ENCODE assay signal across 8 mouse cellular contexts in the genomic region with DNA sequence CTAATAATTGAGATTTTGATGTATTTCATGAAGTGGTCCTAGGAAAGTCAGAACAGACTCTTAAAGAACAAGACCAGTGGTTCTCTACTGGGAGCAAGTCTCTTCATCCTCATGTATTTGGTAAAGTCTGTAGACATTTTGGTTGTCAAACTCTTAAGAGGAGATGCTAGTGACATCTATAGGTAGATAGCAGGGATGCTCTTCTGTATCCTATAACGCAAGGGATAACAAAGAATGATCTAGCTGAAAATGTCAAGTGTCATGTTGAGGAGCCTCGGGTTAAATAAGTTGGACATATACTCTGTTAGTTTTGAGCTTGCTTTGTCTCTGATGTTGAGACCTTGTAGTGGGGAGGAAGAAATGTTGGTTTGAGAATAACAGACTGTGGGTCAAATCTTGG. TPM values are rescaled to one million over a fixed set of nuclear protein-coding genes. Genes with fewer than 3 reads are reported as not detected.
DNase-seq lines count a peak whose midpoint lies in the region; ATAC-seq lines count a peak whose summit lies in the region.

No protein-coding gene starts in this region.

- H3K4me3 ChIP-seq in kidney, embryonic 14.5 days (ENCODE audit: low read length) = peak overlapping the region; percentile 100
- peak overlapping the region; percentile 99 for H3K4me3 ChIP-seq in hindbrain, embryonic 10.5 days
- H3K4me3 ChIP-seq in midbrain, embryonic 12.5 days = peak overlapping the region; percentile 82

- WGBS in kidney, embryonic 14.5 days = 24% methylated on average over 2 of the region's 2 CpGs
- WGBS in hindbrain, embryonic 10.5 days = 33% methylated on average over 2 of the region's 2 CpGs
- WGBS in midbrain, embryonic 12.5 days = 31% methylated on average over 2 of the region's 2 CpGs

- intact Hi-C loops in left cerebral cortex, postnatal 25 days (cut with DNase I) = no loop called here
- intact Hi-C loops in left cerebral cortex, postnatal 36 days (cut with DNase I) = loop anchor here (5.0 kb wide), 1 partner anchor 51 kb away; the partner anchor contains the start of gene Junb

- H3K36me3 ChIP-seq in kidney, embryonic 14.5 days (ENCODE audit: control insufficient read depth, insufficient read depth, low read length) = peaks cover 48% of the 10 kb centered on the region
- peaks cover 54% of the 10 kb centered on the region for H3K36me3 ChIP-seq in hindbrain, embryonic 10.5 days
- peaks cover 48% of the 10 kb centered on the region for H3K36me3 ChIP-seq in midbrain, embryonic 12.5 days

- no peak for DNase-seq in kidney, postnatal 36 days
- DNase-seq in MN1 (ENCODE audit: low spot score) = peak; percentile 59
- DNase-seq in hindbrain, embryonic 10.5 days (ENCODE audit: low spot score) = no peak
- no peak for DNase-seq in spleen, postnatal 14 days (ENCODE audit: low spot score in 2 of 2)
- DNase-seq in left cerebral cortex, postnatal 25 days (ENCODE audit: low spot score in 2 of 2) = no peak
- DNase-seq in left cerebral cortex, postnatal 36 days (ENCODE audit: low spot score in 2 of 2) = no peak

- no peaks in the 10 kb centered on the region for H3K27me3 ChIP-seq in kidney, embryonic 14.5 days (ENCODE audit: control insufficient read depth, insufficient read depth, low read length)
- no peaks in the 10 kb centered on the region for H3K27me3 ChIP-seq in hindbrain, embryonic 10.5 days (ENCODE audit: insufficient read depth, poor library complexity, severe bottlenecking)
- no peaks in the 10 kb centered on the region for H3K27me3 ChIP-seq in midbrain, embryonic 12.5 days

- H3K27ac ChIP-seq in kidney, embryonic 14.5 days (ENCODE audit: low read depth, low read length) = no peak overlapping the region
- H3K27ac ChIP-seq in hindbrain, embryonic 10.5 days = peak overlapping the region; percentile 99
- no peak overlapping the region for H3K27ac ChIP-seq in midbrain, embryonic 12.5 days (replicated peaks)

- peaks cover 24% of the 10 kb centered on the region for H3K4me1 ChIP-seq in kidney, embryonic 14.5 days (ENCODE audit: control insufficient read depth, insufficient read depth, low read length)
- H3K4me1 ChIP-seq in hindbrain, embryonic 10.5 days (replicated peaks) = peaks cover 45% of the 10 kb centered on the region
- H3K4me1 ChIP-seq in midbrain, embryonic 12.5 days = peaks cover 37% of the 10 kb centered on the region

- ATAC-seq in kidney, embryonic 14.5 days (ENCODE audit: low FRiP score, low TSS enrichment) = no peak
- no peak for ATAC-seq in midbrain, embryonic 12.5 days (ENCODE audit: low FRiP score, low read depth)

- H3K9ac ChIP-seq in kidney, embryonic 14.5 days (ENCODE audit: low read depth, low read length) = peak overlapping the region; percentile 100
- H3K9ac ChIP-seq in midbrain, embryonic 12.5 days (replicated peaks) = peak overlapping the region; percentile 95

- H3K9me3 ChIP-seq in kidney, embryonic 14.5 days (ENCODE audit: control insufficient read depth, low read length) = no peaks in the 10 kb centered on the region
- H3K9me3 ChIP-seq in hindbrain, embryonic 10.5 days = no peaks in the 10 kb centered on the region
- no peaks in the 10 kb centered on the region for H3K9me3 ChIP-seq in midbrain, embryonic 12.5 days

- H3K4me2 ChIP-seq in kidney, embryonic 14.5 days (replicated peaks; ENCODE audit: low read depth, low read length) = peak overlapping the region; percentile 94
- H3K4me2 ChIP-seq in midbrain, embryonic 12.5 days (replicated peaks) = peak overlapping the region; percentile 80

RNA-seq across cellular contexts. Expression of gene Trir, which starts 1.3 kb away (rescaled TPM):
- polyA plus RNA-seq in kidney, embryonic 14.5 days (2014; fragmentation: Nextera tagmentation; extraction: Ambion mirVana) = 163 and 211 TPM in 2 replicates
- polyA plus RNA-seq in hindbrain, embryonic 10.5 days (2016; fragmentation: Nextera tagmentation; extraction: Ambion mirVana) = 149 and 164 TPM in 2 replicates
- 164 and 178 TPM in 2 replicates for polyA plus RNA-seq in midbrain, embryonic 12.5 days (2016; fragmentation: Nextera tagmentation; extraction: Ambion mirVana)
- 100 to 1,000 TPM; 115 to 129 TPM for total RNA-seq in left cerebral cortex, postnatal 25 days (2021)
- 100 to 1,000 TPM; 124 to 132 TPM for total RNA-seq in left cerebral cortex, postnatal 36 days (2021)

RNA-seq across cellular contexts. Expression of gene Asna1, which starts 2.8 kb away (rescaled TPM):
- polyA plus RNA-seq in kidney, embryonic 14.5 days (2014; fragmentation: Nextera tagmentation; extraction: Ambion mirVana) = 109 and 180 TPM in 2 replicates
- 162 and 176 TPM in 2 replicates for polyA plus RNA-seq in hindbrain, embryonic 10.5 days (2016; fragmentation: Nextera tagmentation; extraction: Ambion mirVana)
- polyA plus RNA-seq in midbrain, embryonic 12.5 days (2016; fragmentation: Nextera tagmentation; extraction: Ambion mirVana) = 137 and 146 TPM in 2 replicates
- total RNA-seq in left cerebral cortex, postnatal 25 days (2021) = 100 to 1,000 TPM; 118 to 122 TPM
- 100 to 1,000 TPM; 119 to 143 TPM for total RNA-seq in left cerebral cortex, postnatal 36 days (2021)

RNA-seq across cellular contexts. Expression of gene Tnpo2, which starts 8.8 kb away (rescaled TPM):
- 15.6 and 19.7 TPM in 2 replicates for polyA plus RNA-seq in kidney, embryonic 14.5 days (2014; fragmentation: Nextera tagmentation; extraction: Ambion mirVana)
- 27.4 and 28.4 TPM in 2 replicates for polyA plus RNA-seq in hindbrain, embryonic 10.5 days (2016; fragmentation: Nextera tagmentation; extraction: Ambion mirVana)
- polyA plus RNA-seq in midbrain, embryonic 12.5 days (2016; fragmentation: Nextera tagmentation; extraction: Ambion mirVana) = 42.0 and 45.4 TPM in 2 replicates
- total RNA-seq in left cerebral cortex, postnatal 25 days (2021) = 100 to 1,000 TPM; 155 to 175 TPM
- 100 to 1,000 TPM; 160 to 169 TPM for total RNA-seq in left cerebral cortex, postnatal 36 days (2021)

RNA-seq across cellular contexts. Expression of gene Best2, which starts 13.6 kb away (rescaled TPM):
- polyA plus RNA-seq in kidney, embryonic 14.5 days (2014; fragmentation: Nextera tagmentation; extraction: Ambion mirVana) = not detected in 2 replicates
- not detected in 2 replicates for polyA plus RNA-seq in hindbrain, embryonic 10.5 days (2016; fragmentation: Nextera tagmentation; extraction: Ambion mirVana)
- polyA plus RNA-seq in midbrain, embryonic 12.5 days (2016; fragmentation: Nextera tagmentation; extraction: Ambion mirVana) = not detected in 2 replicates
- total RNA-seq in left cerebral cortex, postnatal 25 days (2021) = not detected
- total RNA-seq in left cerebral cortex, postnatal 36 days (2021) = not detected

RNA-seq across cellular contexts. Expression of gene Fbxw9, which starts 31.9 kb away (rescaled TPM):
- polyA plus RNA-seq in kidney, embryonic 14.5 days (2014; fragmentation: Nextera tagmentation; extraction: Ambion mirVana) = 24.4 and 29.6 TPM in 2 replicates
- polyA plus RNA-seq in hindbrain, embryonic 10.5 days (2016; fragmentation: Nextera tagmentation; extraction: Ambion mirVana) = 28.0 and 33.4 TPM in 2 replicates
- polyA plus RNA-seq in midbrain, embryonic 12.5 days (2016; fragmentation: Nextera tagmentation; extraction: Ambion mirVana) = 40.7 and 41.6 TPM in 2 replicates
- 10 to 100 TPM; 23.9 to 24.0 TPM for total RNA-seq in left cerebral cortex, postnatal 25 days (2021)
- total RNA-seq in left cerebral cortex, postnatal 36 days (2021) = 10 to 100 TPM; 21.7 to 22.8 TPM
